Mouse (Mus musculus): ENCODE data around the gene Erfe.

Erfe gene

GRCm38 (mm10) chr1:91366215-91367108 lies at the start of gene Erfe:
Erfe (plus strand) TSS chr1:91366430.
- DNase-seq (ENCODE audit: low spot score), result no peak

- DNase-seq (ENCODE audit: low spot score), result no peak
These were observed 48.6 kb upstream of the Erfe start for GRCm38 (mm10) chr1:91317656-91318055.

- no peak for DNase-seq (ENCODE audit: low spot score)
These were observed 44.3 kb upstream of the Erfe start, which contains the start of gene Espnl for GRCm38 (mm10) chr1:91321760-91322438. Espnl (plus strand) TSS chr1:91322075.

GRCm38 (mm10) chr1:91324646-91325045 lies 41.6 kb upstream of the Erfe start:
- no peak for DNase-seq (ENCODE audit: low spot score)

GRCm38 (mm10) chr1:91325488-91326042 lies 40.7 kb upstream of the Erfe start:
- no peak for DNase-seq (ENCODE audit: low spot score)

- DNase-seq (ENCODE audit: low spot score), result no peak
These were observed 34.1 kb upstream of the Erfe start for GRCm38 (mm10) chr1:91332102-91332501.

GRCm38 (mm10) chr1:91333582-91333981 lies 32.6 kb upstream of the Erfe start:
- DNase-seq (ENCODE audit: low spot score), result no peak

- DNase-seq (ENCODE audit: low spot score), result no peak
These were observed 28.9 kb upstream of the Erfe start for GRCm38 (mm10) chr1:91337355-91337754.

GRCm38 (mm10) chr1:91344001-91344400 lies 22.2 kb upstream of the Erfe start:
- no peak for DNase-seq (ENCODE audit: low spot score)

GRCm38 (mm10) chr1:91344921-91345685 lies 21.1 kb upstream of the Erfe start:
- no peak for DNase-seq (ENCODE audit: low spot score)

GRCm38 (mm10) chr1:91346892-91347291 lies 19.3 kb upstream of the Erfe start:
- DNase-seq (ENCODE audit: low spot score), result no peak

- DNase-seq (ENCODE audit: low spot score), result no peak
These were observed 15.4 kb upstream of the Erfe start, which contains the start of gene Klhl30 for GRCm38 (mm10) chr1:91350841-91351240. Klhl30 (plus strand) TSS chr1:91351016.

- no peak for DNase-seq (ENCODE audit: low spot score)
These were observed 15.0 kb upstream of the Erfe start for GRCm38 (mm10) chr1:91351249-91351648.

GRCm38 (mm10) chr1:91352277-91352676 lies 14.0 kb upstream of the Erfe start:
- no peak for DNase-seq (ENCODE audit: low spot score)

GRCm38 (mm10) chr1:91356105-91356504 lies 10.1 kb upstream of the Erfe start:
- DNase-seq (ENCODE audit: low spot score), result no peak

- DNase-seq (ENCODE audit: low spot score), result no peak
These were observed 4.1 kb upstream of the Erfe start for GRCm38 (mm10) chr1:91362113-91362512.

- no peak for DNase-seq (ENCODE audit: low spot score)
These were observed 1.2 kb upstream of the Erfe start for GRCm38 (mm10) chr1:91364822-91365644.

- no peak for DNase-seq (ENCODE audit: low spot score)
These were observed 415 bp upstream of the Erfe start for GRCm38 (mm10) chr1:91365816-91366214.

- DNase-seq (ENCODE audit: low spot score), result no peak
These were observed 1.1 kb downstream of the Erfe start for GRCm38 (mm10) chr1:91367295-91367694.

GRCm38 (mm10) chr1:91369408-91369807 lies 3.2 kb downstream of the Erfe start:
- no peak for DNase-seq (ENCODE audit: low spot score)

GRCm38 (mm10) chr1:91370055-91370454 lies 3.8 kb downstream of the Erfe start:
- DNase-seq (ENCODE audit: low spot score), result no peak

Data from urinary bladder, postnatal 10 days (tissue).